Mouse (Mus musculus) testis, postnatal 10 days (tissue): Measurements from ENCODE around the gene Setd1a.

Experiments
- DNase-seq: peaks from one replicate; pipeline ENCODE4 v3.0.0; 2021; ENCODE audit warnings: low spot score

The Setd1a gene

DNA sequence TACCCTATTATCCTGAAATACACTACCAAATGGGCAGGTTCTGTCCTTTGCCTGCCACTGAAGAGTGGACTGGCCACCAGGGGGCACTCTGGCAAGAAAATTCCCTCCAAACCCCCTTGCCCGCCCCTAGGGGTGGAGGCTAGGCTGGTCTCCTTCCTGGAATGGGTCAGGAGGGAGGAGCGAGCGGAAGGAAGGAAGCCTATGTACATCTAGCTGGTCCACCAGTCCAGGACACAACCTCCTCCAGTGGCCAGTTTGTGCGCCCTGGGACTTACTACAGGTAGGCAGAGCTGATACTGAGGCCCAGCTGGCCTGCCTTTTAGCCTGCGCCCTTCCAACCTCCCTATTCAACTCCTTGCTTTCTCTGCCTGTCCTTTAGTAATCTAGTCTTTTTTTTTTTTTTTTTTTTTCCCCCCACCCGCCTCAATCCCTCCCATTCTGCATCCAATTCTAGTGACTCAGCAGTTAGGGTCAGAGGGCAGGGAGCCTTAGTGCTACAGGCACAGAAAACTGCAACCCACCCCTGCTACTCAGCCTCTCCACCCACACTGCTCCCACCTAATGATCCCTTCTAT lies 24.1 kb downstream of the Setd1a start, which contains the start of gene Hsd3b7:
Gene Hsd3b7, plus strand, starts transcription at position 170 of the 575 bp plus-strand sequence.
- peak; percentile 97 for DNase-seq

DNA sequence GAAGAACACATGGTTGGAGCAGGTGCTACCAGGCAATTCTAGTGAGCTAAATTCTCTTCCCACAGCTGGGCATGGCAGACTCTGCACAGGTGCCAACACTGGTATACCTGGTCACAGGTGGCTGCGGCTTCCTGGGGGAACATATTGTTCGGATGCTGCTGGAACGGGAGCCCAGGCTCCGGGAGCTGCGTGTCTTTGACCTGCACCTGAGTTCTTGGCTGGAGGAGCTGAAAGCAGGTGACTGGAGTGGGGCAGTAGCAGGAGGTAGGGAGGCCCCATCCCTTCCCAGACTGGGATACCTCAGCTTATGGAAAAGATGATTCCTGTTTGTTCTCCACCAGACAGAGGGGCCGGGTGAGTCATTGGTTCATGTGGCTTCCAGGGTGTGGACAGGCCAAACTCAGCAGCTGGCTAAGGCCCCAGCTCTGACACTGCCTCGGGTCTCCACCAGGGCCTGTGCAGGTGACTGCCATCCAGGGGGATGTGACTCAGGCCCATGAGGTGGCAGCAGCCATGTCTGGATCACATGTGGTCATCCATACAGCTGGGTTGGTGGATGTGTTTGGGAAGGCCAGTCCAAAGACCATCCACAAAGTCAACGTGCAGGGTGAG lies 24.6 kb downstream of the Setd1a start:
- DNase-seq, result peak; percentile 46

DNA sequence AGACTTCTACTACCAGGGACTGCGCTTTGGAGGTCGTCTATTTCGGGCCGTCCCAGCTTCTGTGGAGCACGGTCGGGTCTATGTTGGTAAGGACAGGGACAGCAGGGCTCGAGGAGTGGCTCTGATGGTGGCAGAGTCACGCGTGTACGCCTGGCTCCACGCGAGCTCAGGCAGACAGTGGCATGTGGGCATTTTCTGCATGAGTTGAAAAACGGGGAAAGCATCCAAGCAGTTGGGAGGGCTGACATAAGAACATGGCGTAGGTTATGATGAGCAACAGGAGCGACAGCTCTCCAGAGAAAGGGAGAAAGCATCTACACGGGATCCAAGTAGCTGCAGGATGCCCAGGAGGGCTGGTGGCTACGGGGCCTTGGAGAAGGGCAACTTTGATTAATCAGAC lies 25.8 kb downstream of the Setd1a start:
- DNase-seq, result no peak

DNA sequence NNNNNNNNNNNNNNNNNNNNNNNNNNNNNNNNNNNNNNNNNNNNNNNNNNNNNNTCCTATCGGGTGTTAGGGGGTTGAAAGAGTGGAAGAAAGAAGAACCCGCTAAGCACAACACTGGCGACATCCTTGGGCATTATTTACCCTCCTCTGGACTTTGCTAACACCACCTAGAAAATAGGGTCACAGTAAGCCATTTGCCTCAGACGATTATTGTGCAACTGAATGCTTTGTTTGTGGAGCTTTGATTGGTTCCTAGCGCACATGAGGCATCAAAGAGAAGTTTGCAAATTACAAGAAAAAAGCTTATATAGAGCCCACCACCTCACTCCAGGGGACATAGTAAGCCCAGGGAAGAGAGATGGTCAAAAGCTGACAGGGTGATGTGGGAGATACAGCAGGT lies 32.4 kb downstream of the Setd1a start:
- DNase-seq, result no peak

DNA sequence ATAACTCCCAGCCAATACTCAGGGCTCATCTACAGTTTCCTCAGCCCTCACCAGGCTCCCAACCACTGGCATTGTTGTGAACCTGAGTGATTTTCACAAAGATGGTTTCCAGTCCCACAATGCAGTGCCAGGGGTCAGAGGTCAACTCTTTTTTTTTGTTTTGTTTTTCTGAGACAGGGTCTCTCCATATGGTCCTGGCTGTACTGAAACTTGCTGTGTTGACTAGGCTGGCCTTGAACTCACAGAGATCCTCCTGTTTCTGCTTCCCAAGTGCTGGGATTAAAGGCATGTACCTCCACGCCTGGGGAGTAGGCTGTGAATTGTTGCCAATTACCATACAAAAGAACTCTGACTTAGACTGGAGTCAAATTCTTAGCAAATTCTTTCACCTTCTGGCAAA lies 33.4 kb downstream of the Setd1a start:
- no peak for DNase-seq

DNA sequence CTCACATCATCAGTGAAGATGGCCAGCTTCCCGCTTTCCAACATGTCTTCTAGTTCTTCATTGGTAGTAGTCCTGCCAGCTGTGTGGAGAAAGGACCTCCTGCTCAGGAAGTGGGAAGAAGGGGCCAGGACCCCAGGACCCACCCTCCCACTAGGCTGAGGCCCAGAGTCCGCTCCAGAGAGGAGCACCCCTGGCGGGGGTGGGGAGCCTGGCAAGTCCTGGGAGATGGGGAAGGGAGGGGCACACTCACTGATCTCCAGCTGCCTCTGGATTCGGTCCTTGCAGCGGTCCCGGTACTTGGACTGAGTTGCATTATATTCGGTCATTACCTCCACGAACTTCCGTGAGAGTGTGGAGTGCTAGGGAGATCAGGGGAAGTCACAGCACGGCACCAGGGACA lies 34.2 kb downstream of the Setd1a start:
- no peak for DNase-seq

DNA sequence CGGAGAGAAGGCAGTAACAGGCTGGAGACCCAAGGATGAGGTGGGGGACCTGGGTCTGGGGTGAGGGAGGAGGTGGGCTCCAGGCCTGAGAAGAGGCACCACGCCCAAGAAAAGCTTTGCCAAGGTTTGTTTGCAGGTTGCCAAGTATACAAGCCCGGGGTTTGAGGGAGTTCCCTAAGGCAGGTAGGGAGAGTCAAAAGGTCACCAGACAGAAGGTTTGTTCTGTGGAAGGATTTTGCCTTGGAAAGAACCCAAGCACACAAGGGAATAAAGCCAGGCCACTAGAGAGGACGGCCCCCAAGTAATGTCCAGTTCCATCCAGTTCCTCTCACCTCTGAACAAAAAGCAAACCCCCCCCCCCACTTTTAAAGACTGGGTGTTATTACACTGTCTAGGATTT lies 34.8 kb downstream of the Setd1a start:
- DNase-seq, result no peak

DNA sequence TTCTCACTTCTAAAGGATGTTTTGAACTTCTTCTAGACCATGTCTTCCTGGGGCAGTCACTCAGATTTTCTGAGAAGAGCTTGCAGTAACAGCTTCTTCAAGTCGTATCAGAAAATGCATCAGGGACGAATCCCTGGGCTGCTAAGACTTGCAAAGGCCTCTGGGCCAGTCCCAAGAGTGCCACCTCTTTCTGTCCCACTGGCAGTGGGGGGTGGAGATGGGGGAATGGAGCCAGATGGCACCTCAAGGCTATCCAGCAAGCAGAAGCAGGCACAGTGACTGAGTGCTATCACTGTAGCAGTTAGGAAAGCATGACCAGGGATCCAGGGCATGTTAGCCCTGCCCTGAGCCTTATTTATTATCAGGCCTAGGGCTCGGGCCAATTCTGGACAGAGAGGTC lies 35.8 kb downstream of the Setd1a start:
- no peak for DNase-seq

DNA sequence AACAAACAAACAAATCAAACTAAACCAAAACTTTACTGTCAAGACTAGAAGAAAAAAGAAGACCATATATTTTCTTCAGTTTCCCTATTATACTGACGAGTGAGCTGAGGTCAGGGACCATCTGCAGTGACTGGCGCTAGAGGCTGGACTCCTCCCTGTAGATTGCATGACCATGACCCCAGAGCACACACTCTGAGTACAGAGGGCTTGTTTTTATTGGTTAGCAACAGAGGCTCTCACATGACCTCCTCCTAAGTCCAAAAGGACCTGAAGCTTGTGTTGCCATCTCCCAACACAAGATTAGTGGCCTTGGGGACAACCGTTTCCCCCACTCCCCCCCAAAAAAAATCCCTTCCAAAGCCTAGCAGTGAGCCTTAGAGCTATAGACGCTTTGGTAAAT lies 37.4 kb downstream of the Setd1a start:
- DNase-seq, result no peak

DNA sequence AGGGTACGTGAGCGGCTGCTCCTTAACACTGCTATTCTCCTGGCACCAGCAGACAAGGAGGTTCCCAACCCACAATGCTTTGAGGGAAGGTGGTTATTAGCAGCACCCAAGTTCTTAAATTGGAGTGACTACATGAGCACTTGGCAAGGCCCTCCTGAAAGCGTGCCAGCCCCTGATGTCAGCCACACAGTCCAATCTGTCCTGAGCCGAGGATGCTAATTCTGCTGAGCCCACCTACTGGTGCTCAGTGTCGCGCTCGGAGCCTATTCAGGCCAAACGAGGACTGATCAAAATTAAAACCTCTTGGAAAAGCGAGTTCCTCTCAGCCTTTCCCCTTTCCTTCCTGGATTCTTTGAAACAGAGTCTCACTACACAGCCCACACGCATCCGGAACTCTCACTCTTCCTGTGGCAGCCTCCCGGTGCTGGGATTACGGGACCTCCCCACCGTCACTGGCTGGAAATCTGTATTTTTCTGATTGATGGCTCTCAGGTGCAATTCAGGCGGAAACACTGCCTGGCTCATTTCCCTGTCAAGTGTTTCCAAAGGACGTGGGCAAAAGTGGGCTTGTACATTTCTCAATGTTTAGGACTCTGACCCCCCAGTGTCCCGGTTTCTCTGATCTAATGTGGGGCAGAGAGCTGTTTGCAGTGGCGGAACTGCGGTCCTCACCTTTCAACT lies 37.9 kb downstream of the Setd1a start:
- peak; percentile 83 for DNase-seq

DNA sequence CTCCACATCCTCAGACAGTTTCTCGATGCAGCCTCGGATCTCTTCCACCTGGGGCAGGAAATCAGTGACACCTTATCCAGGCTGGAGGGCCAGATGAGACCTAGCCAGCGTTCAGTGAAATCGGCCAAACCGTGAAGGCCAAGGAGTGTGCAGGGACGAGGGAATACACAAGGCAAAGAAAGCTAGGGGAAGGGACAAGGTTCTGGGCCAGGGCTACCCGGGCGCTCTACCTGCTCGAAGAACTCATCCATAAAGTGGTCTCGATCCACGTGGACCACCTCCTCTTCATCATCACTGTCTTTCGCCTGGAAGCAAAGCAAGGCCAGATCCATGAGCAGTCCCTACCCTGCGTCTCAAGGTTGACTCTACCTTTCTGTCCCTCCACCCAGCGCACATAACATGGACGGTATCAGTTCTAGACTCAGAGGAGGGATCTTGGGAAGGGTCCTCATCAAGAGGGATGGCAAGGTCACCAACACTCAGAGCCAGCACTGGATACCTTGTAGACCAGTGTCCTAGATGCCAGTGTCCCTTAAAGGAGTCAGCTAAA lies 38.7 kb downstream of the Setd1a start:
- no peak for DNase-seq

DNA sequence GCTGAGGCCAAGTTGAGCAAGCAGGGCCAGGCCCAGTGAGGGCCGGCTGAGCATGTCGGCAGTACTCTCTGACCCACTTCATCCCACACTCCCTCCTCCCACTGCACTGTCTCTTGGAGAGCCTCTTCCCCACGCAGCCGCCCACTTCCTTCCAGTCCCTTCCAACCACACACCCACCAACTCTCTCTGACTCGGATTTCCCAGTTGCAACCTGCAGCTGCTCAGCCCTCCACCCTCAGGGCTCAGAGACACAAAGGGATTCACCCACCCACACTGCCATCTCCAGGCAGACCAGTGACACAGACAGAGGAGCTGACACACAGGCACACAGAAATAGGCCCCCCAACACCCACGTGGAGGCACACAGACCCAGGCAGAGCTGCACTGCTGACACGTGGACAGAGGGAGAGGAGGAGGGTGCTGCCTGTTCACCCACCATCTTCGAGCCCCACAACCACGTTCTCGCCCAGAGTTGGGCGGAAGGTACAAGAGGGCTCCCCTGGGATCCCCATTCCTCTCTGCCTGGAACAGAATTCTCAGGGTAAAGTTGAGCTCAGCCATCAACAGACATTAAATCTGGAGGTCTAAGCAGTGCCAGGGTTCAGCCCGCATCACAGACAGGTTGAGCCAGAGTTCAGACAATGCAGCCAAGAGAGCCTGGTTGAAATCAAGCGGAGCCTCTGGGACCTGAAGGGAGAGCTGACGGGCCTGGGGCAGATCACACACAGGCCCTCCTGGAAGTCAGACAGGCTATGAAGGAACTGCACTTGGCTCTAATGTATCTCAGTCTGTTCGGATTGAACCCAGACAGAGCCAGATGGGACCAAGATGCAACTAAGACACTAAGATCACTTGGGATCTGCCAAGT lies 39.7 kb downstream of the Setd1a start:
- peak; percentile 56 for DNase-seq

DNA sequence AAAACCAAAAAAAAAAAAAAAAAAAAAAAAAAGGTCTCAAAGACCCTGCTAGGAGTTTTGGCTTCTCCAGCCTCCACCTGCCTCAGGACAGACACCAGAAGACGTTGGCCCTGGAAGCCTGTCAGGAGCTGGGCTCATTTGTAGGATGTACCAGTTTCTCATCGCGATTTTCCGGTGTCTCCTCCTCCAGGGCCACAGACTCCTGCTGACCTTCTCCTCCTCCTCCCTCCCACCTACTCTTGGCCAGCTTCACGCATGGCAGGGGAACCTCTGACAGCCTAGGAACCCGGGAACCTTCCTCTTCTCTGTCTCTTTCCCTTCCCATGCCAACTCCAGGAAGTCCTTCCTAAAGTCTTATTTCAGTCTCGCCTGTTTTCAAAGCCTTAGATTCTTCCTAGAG lies 40.6 kb downstream of the Setd1a start:
- no peak for DNase-seq

DNA sequence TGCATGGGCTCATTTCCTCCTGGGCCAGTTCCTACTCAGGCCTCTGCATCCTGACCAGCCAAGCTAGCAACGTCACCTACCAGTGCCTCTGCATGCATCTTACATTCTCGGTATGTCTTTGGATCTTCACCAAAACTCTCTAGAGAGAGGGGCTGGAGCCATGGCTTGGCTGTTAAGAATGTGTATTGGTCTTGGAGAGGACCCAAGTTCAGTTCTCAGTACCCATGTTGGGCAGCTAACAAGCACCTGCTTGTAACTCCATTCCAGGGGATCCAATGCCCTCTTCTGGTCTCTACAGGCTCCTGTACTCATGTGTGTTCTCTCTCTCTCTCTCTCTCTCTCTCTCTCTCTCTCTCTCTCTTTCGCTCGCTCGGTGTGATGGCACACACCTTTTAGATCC lies 41.3 kb downstream of the Setd1a start:
- no peak for DNase-seq

DNA sequence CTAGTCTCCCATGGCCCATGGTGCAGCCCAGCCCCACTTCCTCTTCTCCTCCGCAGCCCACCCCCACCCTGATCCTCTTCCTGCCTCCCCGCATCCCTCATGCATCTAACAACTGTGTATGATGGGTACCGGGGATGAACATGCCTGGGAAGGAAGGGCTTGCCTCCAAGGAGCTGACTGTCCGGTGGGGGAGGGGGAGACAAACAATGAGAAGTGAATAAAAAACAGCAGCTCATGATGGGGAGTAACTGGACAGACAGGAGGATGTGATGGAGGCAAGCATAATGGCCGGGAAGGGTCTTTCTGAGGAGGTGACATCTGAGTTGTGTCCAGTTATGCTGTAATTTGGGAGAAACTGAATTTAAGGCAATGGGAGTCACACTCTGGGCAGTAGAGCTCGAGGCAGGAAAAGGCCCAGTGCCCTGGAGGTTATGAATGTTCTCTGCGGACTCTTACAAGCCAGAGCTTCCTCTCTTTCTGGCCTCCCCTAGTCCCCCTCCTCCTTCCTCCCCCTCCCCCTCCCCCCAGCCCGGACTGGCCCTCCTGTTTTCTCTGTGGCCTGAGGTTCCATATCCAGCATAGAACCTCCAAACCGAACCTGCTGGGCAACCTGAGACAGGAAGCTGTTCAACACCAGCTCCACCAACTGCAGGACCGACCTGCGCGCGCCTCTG lies 44.5 kb downstream of the Setd1a start:
- no peak for DNase-seq

DNA sequence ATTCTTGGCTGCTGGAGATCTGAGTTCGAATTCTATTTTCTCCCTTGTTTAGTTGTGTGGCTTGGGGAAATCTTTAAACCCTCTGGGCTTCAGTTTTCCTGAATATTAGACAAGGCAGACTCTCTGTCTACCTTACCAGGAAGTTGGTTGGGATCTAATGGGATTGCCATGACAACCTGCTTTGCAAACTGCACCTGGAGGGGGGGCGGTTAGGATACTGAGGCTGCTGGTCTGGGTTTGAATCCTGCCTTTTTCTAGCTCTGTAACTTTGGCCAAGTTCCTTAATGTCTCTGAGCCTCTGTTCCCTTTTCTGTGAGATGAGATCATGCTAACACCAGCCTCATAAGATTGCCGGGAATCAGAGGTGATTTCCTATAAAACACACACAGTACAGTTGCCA lies 46.0 kb downstream of the Setd1a start:
- DNase-seq, result no peak

DNA sequence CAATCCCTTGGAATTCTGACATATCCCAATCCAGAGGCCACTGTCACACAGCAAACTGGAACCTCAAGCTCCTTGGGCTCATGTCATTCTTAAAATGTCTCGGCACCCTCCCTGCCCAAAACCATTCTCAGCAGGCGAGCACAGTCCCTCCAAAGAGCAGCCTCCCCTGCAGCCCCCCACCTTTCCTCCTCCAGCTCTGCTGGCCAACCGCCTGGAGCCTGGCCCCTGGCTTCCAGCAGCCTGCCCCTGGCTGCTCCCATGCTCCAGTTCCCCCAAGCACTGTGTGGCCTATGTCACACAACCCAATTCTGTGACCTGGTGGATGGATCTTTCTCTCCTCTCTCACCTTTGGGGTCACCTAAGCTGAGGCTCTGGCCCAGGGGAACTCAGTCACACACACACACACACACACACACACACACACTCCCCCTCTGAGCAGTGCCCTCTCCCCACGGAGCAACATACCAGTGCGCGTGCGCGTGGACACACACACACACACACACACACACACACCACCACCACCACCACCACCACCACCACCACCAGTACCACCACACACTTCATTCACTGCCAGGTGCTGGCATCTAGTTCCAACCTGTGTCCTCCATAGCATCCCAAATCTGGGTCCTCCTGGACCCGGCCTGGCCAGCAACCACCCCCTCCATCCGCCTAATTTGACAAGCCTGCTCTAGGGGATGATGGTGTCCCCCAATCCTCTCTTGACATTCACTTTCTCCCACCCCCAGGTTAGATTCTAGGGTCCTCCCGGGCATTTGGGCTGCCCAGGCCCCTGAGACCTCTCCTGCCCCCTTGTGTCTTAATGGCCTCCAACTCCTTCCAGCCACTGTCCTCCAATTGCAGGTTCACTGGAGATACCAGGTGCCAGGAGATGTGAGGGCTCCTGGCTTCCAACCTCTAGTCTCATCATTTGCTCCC lies 47.0 kb downstream of the Setd1a start:
- DNase-seq, result no peak

DNA sequence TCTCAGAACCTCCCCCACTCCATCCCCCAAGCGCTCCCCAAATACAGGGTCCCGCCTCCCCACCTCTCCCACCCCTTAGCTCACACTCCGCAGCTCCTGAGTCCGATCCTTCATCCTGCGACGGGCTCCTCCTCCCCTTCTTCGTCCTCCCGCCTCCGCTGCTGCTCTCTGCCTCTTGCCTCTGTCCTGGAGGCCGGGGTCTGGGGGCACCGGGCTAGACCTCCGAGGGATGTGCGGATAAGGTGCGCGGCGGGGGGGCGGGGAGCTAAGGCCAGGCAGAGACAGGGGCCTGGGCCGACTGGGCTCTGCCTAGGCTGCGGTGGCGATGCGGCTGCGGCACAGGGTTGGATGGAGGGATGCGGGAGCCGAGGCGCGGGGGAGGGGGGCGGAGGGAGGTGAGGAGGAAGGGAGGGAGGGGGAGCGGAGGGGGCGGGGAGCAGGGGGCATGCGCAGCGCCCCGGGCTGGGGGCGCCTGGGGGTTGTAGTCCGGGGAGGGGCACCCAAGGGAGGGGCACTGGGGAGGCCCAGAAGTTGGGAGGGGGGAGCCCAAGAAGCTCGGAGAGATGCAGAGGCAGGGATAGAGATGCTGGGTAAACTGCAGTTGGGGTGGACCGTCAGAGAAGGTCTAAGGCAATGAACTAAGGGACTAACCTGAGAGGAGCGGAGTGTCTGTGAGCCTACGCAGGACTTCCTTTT lies 47.9 kb downstream of the Setd1a start, which contains the start of the genes Stx4a and Stx1b:
Gene Stx4a, plus strand, starts transcription at position 119 of the 696 bp plus-strand sequence.
Gene Stx1b, minus strand, starts transcription at position 374 of the 696 bp plus-strand sequence.
- peak; percentile 80 for DNase-seq

DNA sequence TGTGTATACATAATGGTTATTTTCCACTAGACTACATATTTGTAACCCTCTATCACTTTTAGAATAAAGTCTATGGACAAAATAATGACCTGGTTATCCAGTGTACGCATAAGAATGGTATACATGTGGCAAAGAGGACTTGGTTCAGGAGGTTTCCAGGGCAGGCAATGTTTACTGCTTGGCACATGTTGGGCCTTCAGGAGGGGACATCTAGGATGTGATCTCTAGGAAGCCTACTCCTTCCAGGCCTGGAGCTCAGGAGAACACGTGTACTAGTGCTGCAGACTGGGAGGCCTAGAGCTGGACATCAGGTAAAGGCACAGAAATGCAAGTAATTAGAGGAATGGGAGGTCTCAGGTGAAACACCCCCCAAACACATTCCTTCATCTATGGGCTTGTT lies 59.1 kb downstream of the Setd1a start:
- no peak for DNase-seq

DNA sequence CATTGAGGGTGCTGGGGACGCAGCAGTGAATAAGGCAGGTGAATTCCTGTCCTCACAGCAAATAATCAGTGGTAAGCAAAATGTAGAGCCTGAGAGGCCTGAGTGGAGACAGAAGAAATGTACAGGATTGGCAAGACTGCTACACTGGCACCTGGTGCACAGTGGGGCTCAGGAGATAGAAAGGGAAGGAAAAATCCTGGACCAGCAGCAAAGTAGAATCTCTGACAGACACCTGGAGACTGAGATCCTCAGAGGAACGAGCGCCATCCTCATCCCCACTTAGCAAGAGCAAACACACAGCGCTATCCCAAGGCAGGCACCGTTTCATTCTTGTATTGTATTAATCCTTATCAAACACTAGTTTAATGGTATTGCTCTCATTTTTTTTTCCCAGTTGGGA lies 61.0 kb downstream of the Setd1a start:
- DNase-seq, result no peak
